Mouse (Mus musculus) kidney, adult 2 months (tissue): ENCODE results near the gene Rxfp1.

Source experiments
- CTCF ChIP-seq: fragments of 200-500 bp; conservative IDR thresholded peaks from 2 replicates; pipeline ENCODE4 v1.5.1; 2011; ENCODE audit warnings: low read depth, mild to moderate bottlenecking, control low read depth, low read length, moderate library complexity, mixed read lengths; ENCODE audit not compliant: insufficient read depth, insufficient read length
- POLR2A ChIP-seq: fragments of 200-500 bp; IDR thresholded peaks from one replicate; pipeline ENCODE4 v1.6.1; 2011; ENCODE audit warnings: low read depth, low read length, control low read depth

DNA sequence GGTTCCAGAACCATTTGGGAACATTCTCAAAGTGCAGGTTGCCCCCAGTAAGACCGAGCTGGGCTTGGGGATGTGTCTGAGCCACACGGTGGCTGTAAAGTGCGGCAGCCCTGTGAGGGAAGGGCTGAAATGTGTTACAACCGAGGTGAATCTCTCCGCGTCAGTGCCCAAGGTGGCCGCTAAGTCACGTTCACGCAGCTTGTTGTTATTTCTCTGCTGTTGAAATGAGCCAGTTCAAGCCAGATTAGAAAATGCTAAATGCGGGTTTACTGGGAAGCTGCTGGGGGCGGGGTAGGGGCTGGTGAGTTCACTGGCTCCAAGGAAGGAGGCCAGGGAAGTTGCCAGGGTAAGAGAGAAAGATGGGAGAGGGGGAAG, 46.7 kb upstream of the Rxfp1 start:
- TF ChIP-seq CTCF = no peak
- no peak for TF ChIP-seq POLR2A
